Mouse (Mus musculus) heart, adult 2 months (tissue): ENCODE results near the gene Capn5. TPM values are rescaled to one million over a fixed set of nuclear protein-coding genes. Genes with fewer than 3 reads are reported as not detected.

Experiments
- DNase-seq, 2 experiments: peaks; one replicate each; pipeline ENCODE4 v3.0.0; 2021
- H3K27ac ChIP-seq: fragments of 200-600 bp; 2 replicates; pipeline ENCODE4 v1.8.1; 2022
- H3K27me3 ChIP-seq: fragments of 200-500 bp; 2 replicates; pipeline ENCODE4 v1.6.1; 2012; ENCODE audit warnings: mild to moderate bottlenecking, low read length, inconsistent platforms, mixed read lengths; ENCODE audit not compliant: control insufficient read depth, insufficient read depth
- H3K36me3 ChIP-seq: fragments of 200-500 bp; 2 replicates; pipeline ENCODE4 v1.6.1; 2012; ENCODE audit warnings: low read length, inconsistent platforms; ENCODE audit not compliant: control insufficient read depth, insufficient read depth
- H3K4me1 ChIP-seq: fragments of 200-500 bp; 2 replicates; pipeline ENCODE4 v1.6.1; 2011; ENCODE audit warnings: low read length; ENCODE audit not compliant: control insufficient read depth, insufficient read depth
- H3K4me3 ChIP-seq: fragments of 200-600 bp; 2 replicates; pipeline ENCODE4 v1.8.1; 2022
- H3K79me2 ChIP-seq: fragments of 200-500 bp; replicated peaks from 2 replicates; pipeline ENCODE4 v1.6.1; 2012; ENCODE audit warnings: mild to moderate bottlenecking, inconsistent platforms, low read length, moderate library complexity, mixed read lengths; ENCODE audit not compliant: control insufficient read depth, insufficient read depth
- H3K9ac ChIP-seq: fragments of 200-500 bp; 2 replicates; pipeline ENCODE4 v1.6.1; 2012; ENCODE audit warnings: low read depth, mild to moderate bottlenecking, control low read depth, inconsistent platforms, low read length, mixed read lengths
- CTCF ChIP-seq: fragments of 200-600 bp; IDR thresholded peaks from 2 replicates; pipeline ENCODE4 v1.8.1; 2022; ENCODE audit warnings: antibody characterized with exemption, mild to moderate bottlenecking, moderate library complexity
- EP300 ChIP-seq: fragments of 200-500 bp; IDR thresholded peaks from 2 replicates; pipeline ENCODE4 v1.6.1; 2011; ENCODE audit warnings: low read depth, low read length, control low read depth; ENCODE audit not compliant: insufficient read depth
- POLR2A ChIP-seq: fragments of 200-500 bp; IDR thresholded peaks from 2 replicates; pipeline ENCODE4 v1.6.1; 2011; ENCODE audit warnings: mild to moderate bottlenecking, low read depth, low read length, control low read depth; ENCODE audit not compliant: insufficient read depth
- WGBS: fragments of 180-500 bp; shearing (Covaris S2); methylation state at CpG from one replicate; pipeline ENCODE4 v1.1.7; 2018; 5-methylcytosine and 5-hydroxymethylcytosine counted together
- intact Hi-C: fragments of 180-260 bp; cut with DNase I; formaldehyde crosslinking; loops from one replicate; pipeline ENCODE4 v1.15.1; 2025
- polyA plus RNA-seq: library from polyadenylated mRNA; depleted of rRNA; stranded (reverse); fragments of >200 nt; gene quantifications from 2 replicates; pipeline ENCODE4 v1.2.3, GENCODE M21; 2012
- total RNA-seq, 2 experiments: library from RNA; stranded (reverse); gene quantifications; 2 replicates each; pipeline ENCODE4 v1.2.3; 2021

Capn5 gene
- total and polyA plus RNA-seq, 3 experiments, result 1.8 to 3.7 (median 2.4) TPM

GRCm38 (mm10) chr7:98153892-98154291, 24.2 kb downstream of the Capn5 start:
- Histone ChIP-seq H3K79me2 (no peaks in the 10 kb centered on the region), H3K4me1 (peaks cover 5% of the 10 kb centered on the region), H3K27me3 (no peaks in the 10 kb centered on the region), H3K27ac (no peak overlapping the region), H3K4me3 (no peak overlapping the region), H3K36me3 (no peaks in the 10 kb centered on the region), H3K9ac (no peak overlapping the region)
- intact Hi-C loops, result loop anchor here (2.0 to 10.0 kb wide), 2 partner anchors 191 to 281 kb away; no protein-coding TSS in a partner anchor
- no peak for TF ChIP-seq EP300
- TF ChIP-seq CTCF, result no peak
- no peak for TF ChIP-seq POLR2A
- no peak for DNase-seq
- WGBS, result 83% methylated on average over 5 of the region's 5 CpGs

GRCm38 (mm10) chr7:98153345-98153744, 24.7 kb downstream of the Capn5 start:
- 58% methylated on average over 3 of the region's 3 CpGs for WGBS
- Histone ChIP-seq H3K36me3 (no peaks in the 10 kb centered on the region), H3K4me3 (no peak overlapping the region), H3K9ac (no peak overlapping the region), H3K4me1 (peaks cover 5% of the 10 kb centered on the region), H3K27me3 (no peaks in the 10 kb centered on the region), H3K27ac (no peak overlapping the region), H3K79me2 (no peaks in the 10 kb centered on the region)
- TF ChIP-seq EP300 (no peak), CTCF (peak; percentile 38)
- intact Hi-C loops, result loop anchor here (10.0 kb wide), 1 partner anchor 281 kb away; no protein-coding TSS in a partner anchor
- DNase-seq, result no peak

DNA sequence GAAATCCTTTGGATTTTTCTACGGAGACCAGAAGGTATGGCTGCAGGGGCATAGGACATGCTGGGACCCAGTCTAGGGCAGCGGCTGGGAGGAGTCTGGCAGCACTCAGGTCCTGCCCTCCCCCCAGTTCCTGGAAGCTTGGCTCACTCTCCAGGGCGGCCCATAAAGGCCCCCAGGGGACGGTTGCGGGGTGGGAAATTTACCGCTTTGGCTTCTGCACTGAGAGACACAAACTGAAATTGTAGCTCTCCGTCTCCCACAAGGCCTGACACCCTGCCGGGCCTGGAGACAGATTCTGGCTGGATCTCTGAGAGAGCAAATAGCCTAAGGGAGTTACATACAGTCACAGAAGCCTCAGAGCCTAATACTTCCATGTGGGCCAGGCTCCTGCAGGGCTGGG, 25.7 kb downstream of the Capn5 start:
- Histone ChIP-seq H3K27ac (no peak overlapping the region), H3K27me3 (no peaks in the 10 kb centered on the region), H3K9ac (no peak overlapping the region), H3K36me3 (no peaks in the 10 kb centered on the region), H3K79me2 (no peaks in the 10 kb centered on the region), H3K4me1 (peaks cover 5% of the 10 kb centered on the region), H3K4me3 (no peak overlapping the region)
- peak in 1 of 2 experiments; percentile 29 for DNase-seq
- intact Hi-C loops, result loop anchor here (10.0 kb wide), 1 partner anchor 282 kb away; no protein-coding TSS in a partner anchor
- no peak for TF ChIP-seq EP300
- no peak for TF ChIP-seq CTCF
- no peak for TF ChIP-seq POLR2A
- WGBS, result 33% methylated on average over 8 of the region's 8 CpGs

DNA sequence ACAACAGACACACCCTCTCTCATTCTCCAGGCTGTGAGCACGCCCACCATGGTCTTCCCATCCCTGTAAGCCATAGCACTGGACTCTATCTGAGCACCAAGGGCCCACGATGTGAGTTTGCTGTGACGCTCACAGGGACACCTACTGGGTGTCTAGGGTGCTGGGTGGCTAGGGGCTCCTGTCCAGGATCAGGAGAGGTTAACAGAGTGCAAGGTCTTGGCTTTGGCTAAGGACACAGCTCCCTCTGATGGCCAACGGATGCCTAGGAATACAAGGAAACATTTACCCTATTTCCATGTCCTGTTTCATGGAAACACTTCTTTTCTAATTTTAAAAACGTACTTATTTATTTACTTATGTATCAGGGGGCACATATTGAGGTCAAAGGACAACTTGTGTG, 27.5 kb downstream of the Capn5 start:
- Histone ChIP-seq H3K27ac (no peak overlapping the region), H3K79me2 (no peaks in the 10 kb centered on the region), H3K4me1 (peaks cover 1% of the 10 kb centered on the region), H3K9ac (no peak overlapping the region), H3K27me3 (no peaks in the 10 kb centered on the region), H3K4me3 (no peak overlapping the region), H3K36me3 (no peaks in the 10 kb centered on the region)
- TF ChIP-seq POLR2A (no peak), EP300 (no peak), CTCF (peak; percentile 44)
- intact Hi-C loops, result loop anchor here (10.0 kb wide), 1 partner anchor 284 kb away; no protein-coding TSS in a partner anchor
- no peak for DNase-seq
- 46% methylated on average over 5 of the region's 5 CpGs for WGBS

GRCm38 (mm10) chr7:98149802-98150201, 28.3 kb downstream of the Capn5 start:
- Histone ChIP-seq H3K36me3 (no peaks in the 10 kb centered on the region), H3K4me1 (peaks cover 1% of the 10 kb centered on the region; the same call in 1 of the 2 replicates), H3K27ac (no peak overlapping the region), H3K79me2 (no peaks in the 10 kb centered on the region), H3K9ac (no peak overlapping the region), H3K27me3 (no peaks in the 10 kb centered on the region), H3K4me3 (no peak overlapping the region)
- WGBS, result 82% methylated on average over 3 of the region's 3 CpGs
- intact Hi-C loops, result loop anchor here (10.0 kb wide), 1 partner anchor 285 kb away; no protein-coding TSS in a partner anchor
- no peak for TF ChIP-seq EP300
- no peak for TF ChIP-seq CTCF
- no peak for TF ChIP-seq POLR2A
- DNase-seq, result no peak

DNA sequence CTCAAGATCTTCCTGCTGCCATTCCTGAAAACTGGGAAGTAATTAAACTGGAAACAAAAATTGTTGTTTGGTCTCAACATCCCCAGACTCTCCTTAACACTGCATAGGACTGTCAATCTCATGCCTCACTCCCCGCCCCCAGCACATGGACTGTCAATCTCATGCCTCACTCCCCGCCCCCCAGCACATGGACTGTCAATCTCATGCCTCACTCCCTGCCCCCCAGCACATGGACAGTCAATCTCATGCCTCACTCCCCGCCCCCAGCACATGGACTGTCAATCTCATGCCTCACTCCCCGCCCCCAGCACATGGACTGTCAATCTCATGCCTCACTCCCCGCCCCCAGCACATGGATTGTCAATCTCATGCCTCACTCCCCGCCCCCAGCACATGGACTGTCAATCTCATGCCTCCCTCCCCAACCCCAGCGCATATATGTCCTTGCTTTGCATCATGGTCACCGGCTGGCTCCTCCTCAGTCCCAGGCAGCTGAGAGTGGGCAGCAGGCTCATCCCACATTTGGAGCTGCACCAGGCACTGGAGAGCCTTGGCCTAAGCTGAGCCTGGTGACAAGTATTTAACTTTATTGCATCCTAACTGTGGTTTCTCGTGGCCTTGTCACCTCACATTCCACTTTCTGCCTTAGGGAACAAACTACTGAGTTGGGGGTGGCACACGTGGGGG, 29.2 kb downstream of the Capn5 start:
- H3K27ac ChIP-seq, result no peak overlapping the region
- no peak for DNase-seq
- H3K27me3 ChIP-seq, result no peaks in the 10 kb centered on the region
- H3K9ac ChIP-seq, result no peak overlapping the region
- no peak overlapping the region for H3K4me3 ChIP-seq
- H3K79me2 ChIP-seq, result no peaks in the 10 kb centered on the region
- TF ChIP-seq EP300, result no peak
- TF ChIP-seq CTCF, result no peak
- no peak for TF ChIP-seq POLR2A
- intact Hi-C loops, result no loop called here
- H3K36me3 ChIP-seq, result no peaks in the 10 kb centered on the region
- peaks cover 1% of the 10 kb centered on the region; the same call in 1 of the 2 replicates for H3K4me1 ChIP-seq
- WGBS, result 79% methylated on average over 10 of the region's 10 CpGs
